Mouse (Mus musculus) heart, postnatal 10 days (tissue): Measurements from ENCODE around the gene Pga5. TPM values are rescaled to one million over a fixed set of nuclear protein-coding genes. Genes with fewer than 3 reads are reported as not detected.

Experiments used
- total RNA-seq, 2 experiments: library from RNA; stranded (reverse); gene quantifications; 2 replicates each; pipeline ENCODE4 v1.2.3; 2021

Gene Pga5
- total RNA-seq, 2 experiments from 2014 or later, result not detected

Other genes with a start within 250 kb of the Pga5 start
- 1 to 10 TPM; 2.2 to 7.3 TPM for gene Lrrc10b, start 220.6 kb downstream of the Pga5 start, total RNA-seq
- gene Ppp1r32, start 195.1 kb downstream of the Pga5 start, total RNA-seq, result under 1 TPM; 0.40 to 0.93 TPM
- gene Cpsf7, start 152.8 kb downstream of the Pga5 start, total RNA-seq, result 10 to 100 TPM; 39.9 to 41.2 TPM
- gene Sdhaf2, start 151.9 kb downstream of the Pga5 start, total RNA-seq, result 10 to 100 TPM; 61.9 to 67.1 TPM
- gene Tmem216, start 121.8 kb downstream of the Pga5 start, total RNA-seq, result 1 to 10 TPM; 4.5 to 4.9 TPM
- 10 to 100 TPM; 11.5 to 11.8 TPM for gene Cyb561a3, start 100.9 kb downstream of the Pga5 start, total RNA-seq
- gene Tmem138, start 100.7 kb downstream of the Pga5 start, total RNA-seq, result 1 to 10 TPM; 4.3 to 4.8 TPM
- 100 to 1,000 TPM; 216 to 231 TPM for gene Ddb1, start 72.7 kb downstream of the Pga5 start, total RNA-seq
- gene Tkfc, start 72.4 kb downstream of the Pga5 start, total RNA-seq, result 10 to 100 TPM; 10.3 to 11.1 TPM
- under 1 TPM; 0.26 to 0.27 TPM for gene Vwce, start 43.9 kb downstream of the Pga5 start, total RNA-seq
- gene Vps37c, start 10.7 kb upstream of the Pga5 start, total RNA-seq, result 10 to 100 TPM; 23.3 to 27.1 TPM
- gene Cd5, start 60.9 kb upstream of the Pga5 start, total RNA-seq, result 1 to 10 TPM in 1 of 2 experiments, under 1 TPM in 1; 0.87 to 1.1 TPM
- under 1 TPM; 0.22 to 0.52 TPM for gene Cd6, start 152.0 kb upstream of the Pga5 start, total RNA-seq
- gene Slc15a3, start 161.7 kb upstream of the Pga5 start, total RNA-seq, result 1 to 10 TPM; 2.6 to 3.0 TPM
- 10 to 100 TPM; 36.7 to 42.0 TPM for gene Tmem132a, start 191.9 kb upstream of the Pga5 start, total RNA-seq
- 100 to 1,000 TPM in 1 of 2 experiments, 10 to 100 TPM in 1; 95.3 to 104 TPM for gene Tmem109, start 203.9 kb upstream of the Pga5 start, total RNA-seq
- gene Prpf19, start 217.2 kb upstream of the Pga5 start, total RNA-seq, result 100 to 1,000 TPM; 211 to 235 TPM
- gene Zp1, start 242.6 kb upstream of the Pga5 start, total RNA-seq, result not detected